Mouse (Mus musculus) liver, postnatal 0 days (tissue): ENCODE data around the gene Prex1.

Experiments used
- CTCF ChIP-seq: sonication (generic); IDR thresholded peaks from 2 replicates; pipeline ENCODE4 v1.5.1; 2016; ENCODE audit warnings: antibody characterized with exemption, low read depth
- EP300 ChIP-seq: IDR thresholded peaks from 2 replicates; pipeline ENCODE4 v1.6.1; 2016; ENCODE audit warnings: antibody characterized with exemption, low read depth, mild to moderate bottlenecking

GRCm38 (mm10) chr2:166545580-166545979 lies 168.1 kb downstream of the Prex1 start:
- TF ChIP-seq CTCF: no peak
- TF ChIP-seq EP300: no peak
